Mouse (Mus musculus): ENCODE measurements around the gene Mknk2. TPM values are rescaled to one million over a fixed set of nuclear protein-coding genes. Genes with fewer than 3 reads are reported as not detected.

Mknk2 gene
- total and polyA plus RNA-seq, 3 experiments, result 47.4 to 184 (median 87.1) TPM

DNA sequence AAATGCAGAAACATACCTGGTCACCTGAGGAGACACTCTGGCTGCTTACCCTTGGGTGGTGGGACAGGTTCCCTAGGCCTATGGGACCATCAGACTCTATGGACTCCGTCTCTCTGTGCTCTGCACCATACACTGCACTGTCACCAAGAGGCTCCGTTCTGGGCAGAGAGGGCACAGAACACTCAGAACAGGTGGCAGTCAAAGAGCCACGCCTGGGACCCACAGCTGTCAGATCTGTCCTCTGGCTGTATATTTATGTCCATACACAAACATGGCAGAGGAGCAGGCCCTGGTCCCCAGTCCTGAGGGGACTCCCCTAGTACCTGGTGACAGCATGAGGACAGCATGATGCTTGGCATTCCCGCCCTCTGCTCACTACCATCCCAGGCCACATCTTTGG lies 52.1 kb downstream of the Mknk2 start:
- no peak overlapping the region for H3K4me3 ChIP-seq (ENCODE audit: control insufficient read depth in 1 of 2, insufficient read depth in 1 of 2, low read depth in 2 of 2, low read length in 2 of 2)
- H3K27ac ChIP-seq (ENCODE audit: control insufficient read depth, low read depth, low read length), result no peak overlapping the region
- peaks cover 0 to 18% of the 10 kb centered on the region in 2 experiments; a peak in 2 of 4 replicates for H3K4me1 ChIP-seq (ENCODE audit: control insufficient read depth in 1 of 2, insufficient read depth in 2 of 2, low read length in 2 of 2)
- no peak overlapping the region for H3K9ac ChIP-seq (ENCODE audit: control insufficient read depth, low read depth, low read length, poor library complexity, severe bottlenecking)
- no peaks in the 10 kb centered on the region for H3K9me3 ChIP-seq (replicated peaks; ENCODE audit: insufficient read depth, low read length)
- no peak for DNase-seq (ENCODE audit: low read depth, low spot score)
- TF ChIP-seq USF2 (IDR thresholded peaks at IDR 0.05; ENCODE audit: borderline replicate concordance in 1 of 2, insufficient read depth in 1 of 2, low read depth in 1 of 2, low read length in 2 of 2), result no peak
- TF ChIP-seq ZKSCAN1 (IDR thresholded peaks at IDR 0.05; ENCODE audit: low read depth, low read length), result no peak
- no peak for TF ChIP-seq MAZ (IDR thresholded peaks at IDR 0.05; ENCODE audit: low read depth, low read length)
- TF ChIP-seq TBP (IDR thresholded peaks at IDR 0.05; ENCODE audit: low read depth, low read length), result no peak
- TF ChIP-seq BHLHE40 (IDR thresholded peaks at IDR 0.05; ENCODE audit: borderline replicate concordance, low read depth, low read length), result no peak
- TF ChIP-seq CTCF (IDR thresholded peaks at IDR 0.05 in 2 of 3, conservative IDR thresholded peaks at IDR 0.05 in 1 of 3; ENCODE audit: control insufficient read depth in 1 of 3, insufficient read depth in 1 of 3, low read depth in 2 of 3, low read length in 3 of 3, poor library complexity in 1 of 3, severe bottlenecking in 1 of 3), result no peak
- no peak for TF ChIP-seq MEF2A (IDR thresholded peaks at IDR 0.05; ENCODE audit: extremely low read depth, insufficient replicate concordance, low read depth, low read length, poor library complexity, severe bottlenecking)
- TF ChIP-seq NELFE (IDR thresholded peaks at IDR 0.05; ENCODE audit: low read depth, low read length), result no peak
- TF ChIP-seq E2F4 (IDR thresholded peaks at IDR 0.05; ENCODE audit: borderline replicate concordance, low read depth, low read length), result no peak
- TF ChIP-seq MAFK (IDR thresholded peaks at IDR 0.05; ENCODE audit: borderline replicate concordance, low read depth, low read length), result no peak
- no peak for TF ChIP-seq MXI1 (IDR thresholded peaks at IDR 0.05; ENCODE audit: low read depth, low read length)
- TF ChIP-seq TCF12 (IDR thresholded peaks at IDR 0.05; ENCODE audit: low read depth, low read length), result no peak
- no peak for TF ChIP-seq USF1 (IDR thresholded peaks at IDR 0.05; ENCODE audit: low read depth, low read length)
- no peak for TF ChIP-seq KAT2A (conservative IDR thresholded peaks at IDR 0.05; ENCODE audit: low read depth, low read length)
- H3K27me3 ChIP-seq (ENCODE audit: control insufficient read depth in 1 of 2, insufficient read depth in 2 of 2, low read length in 2 of 2), result no peaks in the 10 kb centered on the region
- peaks cover 57% of the 10 kb centered on the region for H3K79me2 ChIP-seq (ENCODE audit: control insufficient read depth, insufficient read depth, low read length, poor library complexity)
- peaks cover 0 to 2% of the 10 kb centered on the region in 2 experiments; a peak in 1 of 4 replicates for H3K36me3 ChIP-seq (ENCODE audit: control insufficient read depth in 1 of 2, insufficient read depth in 2 of 2, low read length in 2 of 2)

DNA sequence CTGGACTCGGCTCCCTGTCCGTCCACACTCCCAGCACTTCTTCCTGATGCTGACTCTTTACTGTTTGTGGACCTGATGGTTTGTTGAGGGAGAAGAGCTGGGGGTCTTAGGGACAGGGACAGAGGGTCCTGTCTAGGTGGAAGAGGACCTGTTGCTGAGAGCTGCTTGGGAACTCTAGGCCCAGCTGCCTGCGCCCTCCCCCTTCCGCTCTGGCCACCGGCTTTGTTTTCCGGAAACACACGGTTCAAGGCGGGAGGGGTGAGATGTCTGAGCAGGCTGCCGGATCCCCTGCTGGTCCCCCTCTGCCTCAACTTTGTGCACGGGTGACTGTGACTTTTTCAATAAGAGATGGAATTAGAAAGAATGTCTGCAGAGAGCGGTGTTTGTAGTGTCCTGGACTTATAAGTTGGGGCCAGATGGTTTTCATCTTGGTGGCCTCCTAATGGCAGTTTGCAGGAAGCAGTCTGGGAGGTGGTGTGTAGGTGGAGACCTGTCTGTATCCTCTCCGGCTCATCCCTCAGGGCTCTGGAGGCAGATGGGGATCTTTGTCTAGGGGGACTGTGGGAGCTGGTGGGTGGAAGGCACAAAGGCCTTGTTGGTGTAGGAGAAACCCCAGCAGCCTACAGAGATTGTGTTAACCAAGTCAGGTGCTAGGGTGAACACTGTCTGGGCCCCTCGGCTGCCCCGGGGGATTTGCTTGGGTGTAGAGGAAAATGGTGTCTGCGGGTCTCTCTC lies 54.3 kb downstream of the Mknk2 start:
- Histone ChIP-seq H3K36me3 (ENCODE audit: control insufficient read depth in 1 of 2, insufficient read depth in 2 of 2, low read length in 2 of 2) (peaks cover 0 to 2% of the 10 kb centered on the region in 2 experiments; a peak in 1 of 4 replicates), H3K27me3 (ENCODE audit: control insufficient read depth in 1 of 2, insufficient read depth in 2 of 2, low read length in 2 of 2) (no peaks in the 10 kb centered on the region), H3K4me1 (ENCODE audit: control insufficient read depth in 1 of 2, insufficient read depth in 2 of 2, low read length in 2 of 2) (peaks cover 0 to 18% of the 10 kb centered on the region in 2 experiments; a peak in 2 of 4 replicates), H3K9ac (ENCODE audit: control insufficient read depth, low read depth, low read length, poor library complexity, severe bottlenecking) (peak overlapping the region; percentile 92), H3K4me3 (ENCODE audit: control insufficient read depth in 1 of 2, insufficient read depth in 1 of 2, low read depth in 2 of 2, low read length in 2 of 2) (peak overlapping the region; percentile 87 to 92), H3K9me3 (replicated peaks; ENCODE audit: insufficient read depth, low read length) (no peaks in the 10 kb centered on the region), H3K27ac (ENCODE audit: control insufficient read depth, low read depth, low read length) (peak overlapping the region; percentile 91), H3K79me2 (ENCODE audit: control insufficient read depth, insufficient read depth, low read length, poor library complexity) (peaks cover 51% of the 10 kb centered on the region)
- DNase-seq (ENCODE audit: low read depth, low spot score), result peak; percentile 72
- TF ChIP-seq ELF1 (IDR thresholded peaks at IDR 0.05; ENCODE audit: low read depth, low read length) (peak; percentile 57), GATA1 (IDR thresholded peaks at IDR 0.05; ENCODE audit: low read depth, low read length) (no peak), CHD1 (IDR thresholded peaks at IDR 0.05; ENCODE audit: low read depth, low read length) (no peak), ZKSCAN1 (IDR thresholded peaks at IDR 0.05; ENCODE audit: low read depth, low read length) (no peak), POLR2A (IDR thresholded peaks at IDR 0.05; ENCODE audit: control insufficient read depth in 1 of 2, insufficient read depth in 1 of 2, low read depth in 1 of 2, low read length in 2 of 2, poor library complexity in 1 of 2) (peak; percentile 39 to 54; a peak in 1 of 4 replicates), MAZ (IDR thresholded peaks at IDR 0.05; ENCODE audit: low read depth, low read length) (peak; percentile 64; the same call in 1 of the 2 replicates), ETS1 (IDR thresholded peaks at IDR 0.05; ENCODE audit: low read depth, low read length) (peak; percentile 28; the same call in 1 of the 2 replicates), JUND (IDR thresholded peaks at IDR 0.05; ENCODE audit: low read depth, low read length) (no peak), RAD21 (IDR thresholded peaks at IDR 0.05; ENCODE audit: low read depth, low read length) (no peak), HCFC1 (IDR thresholded peaks at IDR 0.05; ENCODE audit: low read depth, low read length) (peak; percentile 60; the same call in 1 of the 2 replicates), TBP (IDR thresholded peaks at IDR 0.05; ENCODE audit: low read depth, low read length) (no peak), NELFE (IDR thresholded peaks at IDR 0.05; ENCODE audit: low read depth, low read length) (peak; percentile 35; the same call in 1 of the 2 replicates), BHLHE40 (IDR thresholded peaks at IDR 0.05; ENCODE audit: borderline replicate concordance, low read depth, low read length) (no peak), ZNF384 (IDR thresholded peaks at IDR 0.05; ENCODE audit: low read depth, low read length) (no peak), UBTF (IDR thresholded peaks at IDR 0.05; ENCODE audit: borderline replicate concordance, insufficient read depth, low read depth, low read length) (no peak), MXI1 (IDR thresholded peaks at IDR 0.05; ENCODE audit: low read depth, low read length) (peak; percentile 30), CHD2 (IDR thresholded peaks at IDR 0.05; ENCODE audit: low read length) (no peak), POLR2AphosphoS2 (IDR thresholded peaks at IDR 0.05; ENCODE audit: low read length) (peak; percentile 29), MAFK (IDR thresholded peaks at IDR 0.05; ENCODE audit: borderline replicate concordance, low read depth, low read length) (no peak), RCOR1 (IDR thresholded peaks at IDR 0.05; ENCODE audit: low read depth, low read length) (no peak), MEF2A (IDR thresholded peaks at IDR 0.05; ENCODE audit: extremely low read depth, insufficient replicate concordance, low read depth, low read length, poor library complexity, severe bottlenecking) (no peak), SIN3A (IDR thresholded peaks at IDR 0.05; ENCODE audit: low read length) (peak; percentile 85)

Data from MEL (cell line).